Mouse (Mus musculus): ENCODE results near the gene Trhr2. TPM values are rescaled to one million over a fixed set of nuclear protein-coding genes. Genes with fewer than 3 reads are reported as not detected.
A peak's percentile ranks its signal among the peaks of the same experiment; 100 is the strongest.

Gene Trhr2
- polyA plus RNA-seq, 1 experiment from 2014 or later, result not detected

- ATAC-seq (replicated peaks; ENCODE audit: low FRiP score, low read depth) (no peak), DNase-seq (ENCODE audit: low spot score) (no peak)
- H3K27me3 ChIP-seq (ENCODE audit: insufficient read depth, low read length), result no peaks in the 10 kb centered on the region
Observed at GRCm38 (mm10) chr8:122347811-122348552, 12.6 kb downstream of the Trhr2 start.

GRCm38 (mm10) chr8:122345181-122346095 lies 15.1 kb downstream of the Trhr2 start:
- no peak for DNase-seq (ENCODE audit: low spot score)
- Histone ChIP-seq H3K36me3 (ENCODE audit: insufficient read depth, low read length) (no peaks in the 10 kb centered on the region), H3K9me3 (replicated peaks; ENCODE audit: low read length) (no peaks in the 10 kb centered on the region), H3K4me1 (replicated peaks; ENCODE audit: insufficient read depth, low read length) (peaks cover 17% of the 10 kb centered on the region; the same call in 1 of the 2 replicates), H3K4me2 (ENCODE audit: low read length) (no peak overlapping the region), H3K4me3 (replicated peaks; ENCODE audit: low read depth, low read length) (no peak overlapping the region), H3K9ac (ENCODE audit: low read depth, low read length) (no peak overlapping the region), H3K27ac (no peak overlapping the region), H3K27me3 (ENCODE audit: insufficient read depth, low read length) (no peaks in the 10 kb centered on the region)
- no peak for ATAC-seq (replicated peaks; ENCODE audit: low FRiP score, low read depth)
- TF ChIP-seq CTCF (IDR thresholded peaks at IDR 0.05; ENCODE audit: low read depth), result no peak
- WGBS, result 53% methylated on average over 12 of the region's 12 CpGs

More at GRCm38 (mm10) chr8:122347811-122348552, 12.6 kb downstream of the Trhr2 start:
- H3K27ac ChIP-seq, result no peak overlapping the region
- H3K9me3 ChIP-seq (replicated peaks; ENCODE audit: low read length), result no peaks in the 10 kb centered on the region
- no peak overlapping the region for H3K4me3 ChIP-seq (replicated peaks; ENCODE audit: low read depth, low read length)
- H3K4me1 ChIP-seq (replicated peaks; ENCODE audit: insufficient read depth, low read length), result peaks cover 7% of the 10 kb centered on the region; the same call in 1 of the 2 replicates
- H3K4me2 ChIP-seq (ENCODE audit: low read length), result no peak overlapping the region
- 71% methylated on average over 5 of the region's 5 CpGs for WGBS
- H3K36me3 ChIP-seq (ENCODE audit: insufficient read depth, low read length), result no peaks in the 10 kb centered on the region
- no peak for TF ChIP-seq CTCF (IDR thresholded peaks at IDR 0.05; ENCODE audit: low read depth)
- no peak overlapping the region for H3K9ac ChIP-seq (ENCODE audit: low read depth, low read length)

- Histone ChIP-seq H3K9ac (ENCODE audit: low read depth, low read length) (no peak overlapping the region), H3K36me3 (ENCODE audit: insufficient read depth, low read length) (0 out of 2 replicates have a peak, but pooled peaks cover 4% of the 10 kb centered on the region), H3K4me3 (replicated peaks; ENCODE audit: low read depth, low read length) (no peak overlapping the region), H3K27ac (no peak overlapping the region), H3K27me3 (ENCODE audit: insufficient read depth, low read length) (no peaks in the 10 kb centered on the region), H3K4me1 (replicated peaks; ENCODE audit: insufficient read depth, low read length) (peaks cover 17% of the 10 kb centered on the region; the same call in 1 of the 2 replicates), H3K9me3 (replicated peaks; ENCODE audit: low read length) (no peaks in the 10 kb centered on the region), H3K4me2 (ENCODE audit: low read length) (no peak overlapping the region; the same call in 1 of the 2 replicates)
- WGBS, result 6% methylated on average over 2 of the region's 5 CpGs
- DNase-seq (ENCODE audit: low spot score) (no peak), ATAC-seq (replicated peaks; ENCODE audit: low FRiP score, low read depth) (peak; percentile 53)
- TF ChIP-seq CTCF (IDR thresholded peaks at IDR 0.05; ENCODE audit: low read depth), result no peak
Observed at GRCm38 (mm10) chr8:122344219-122344618, 16.3 kb downstream of the Trhr2 start.

- H3K36me3 ChIP-seq (ENCODE audit: insufficient read depth, low read length), result 0 out of 2 replicates have a peak, but pooled peaks cover 5% of the 10 kb centered on the region
- peak overlapping the region; percentile 30 for H3K4me3 ChIP-seq (replicated peaks; ENCODE audit: low read depth, low read length)
- no peak for TF ChIP-seq CTCF (IDR thresholded peaks at IDR 0.05; ENCODE audit: low read depth)
- ATAC-seq (replicated peaks; ENCODE audit: low FRiP score, low read depth) (no peak), DNase-seq (ENCODE audit: low spot score) (peak; percentile 59)
- no peaks in the 10 kb centered on the region for H3K9me3 ChIP-seq (replicated peaks; ENCODE audit: low read length)
- H3K4me2 ChIP-seq (ENCODE audit: low read length), result peak overlapping the region; percentile 57
- 0% methylated on average over 14 of the region's 14 CpGs for WGBS
- H3K4me1 ChIP-seq (replicated peaks; ENCODE audit: insufficient read depth, low read length), result peaks cover 17% of the 10 kb centered on the region; the same call in 1 of the 2 replicates
- H3K27me3 ChIP-seq (ENCODE audit: insufficient read depth, low read length), result no peaks in the 10 kb centered on the region
- peak overlapping the region; percentile 36; the same call in 1 of the 2 replicates for H3K9ac ChIP-seq (ENCODE audit: low read depth, low read length)
- H3K27ac ChIP-seq, result no peak overlapping the region
Observed at GRCm38 (mm10) chr8:122343758-122344157, 16.8 kb downstream of the Trhr2 start.

GRCm38 (mm10) chr8:122343341-122343740 lies 17.2 kb downstream of the Trhr2 start:
- WGBS, result 6% methylated on average over 11 of the region's 11 CpGs
- 0 out of 2 replicates have a peak overlapping the region, but pooled peaks have one; percentile 13 for H3K27ac ChIP-seq
- peak overlapping the region; percentile 30 for H3K4me3 ChIP-seq (replicated peaks; ENCODE audit: low read depth, low read length)
- TF ChIP-seq CTCF (IDR thresholded peaks at IDR 0.05; ENCODE audit: low read depth), result no peak
- DNase-seq (ENCODE audit: low spot score) (no peak), ATAC-seq (replicated peaks; ENCODE audit: low FRiP score, low read depth) (no peak)
- peak overlapping the region; percentile 57 for H3K4me2 ChIP-seq (ENCODE audit: low read length)
- 0 out of 2 replicates have a peak, but pooled peaks cover 5% of the 10 kb centered on the region for H3K36me3 ChIP-seq (ENCODE audit: insufficient read depth, low read length)
- H3K9me3 ChIP-seq (replicated peaks; ENCODE audit: low read length), result no peaks in the 10 kb centered on the region
- H3K27me3 ChIP-seq (ENCODE audit: insufficient read depth, low read length), result no peaks in the 10 kb centered on the region
- peaks cover 17% of the 10 kb centered on the region; the same call in 1 of the 2 replicates for H3K4me1 ChIP-seq (replicated peaks; ENCODE audit: insufficient read depth, low read length)
- H3K9ac ChIP-seq (ENCODE audit: low read depth, low read length), result no peak overlapping the region

GRCm38 (mm10) chr8:122342806-122343209 lies 17.7 kb downstream of the Trhr2 start:
- 0 out of 2 replicates have a peak overlapping the region, but pooled peaks have one; percentile 13 for H3K27ac ChIP-seq
- H3K27me3 ChIP-seq (ENCODE audit: insufficient read depth, low read length), result no peaks in the 10 kb centered on the region
- DNase-seq (ENCODE audit: low spot score) (peak; percentile 74), ATAC-seq (replicated peaks; ENCODE audit: low FRiP score, low read depth) (no peak)
- no peaks in the 10 kb centered on the region for H3K9me3 ChIP-seq (replicated peaks; ENCODE audit: low read length)
- WGBS, result under 1% methylated on average over 9 of the region's 9 CpGs
- peaks cover 17% of the 10 kb centered on the region; the same call in 1 of the 2 replicates for H3K4me1 ChIP-seq (replicated peaks; ENCODE audit: insufficient read depth, low read length)
- H3K4me3 ChIP-seq (replicated peaks; ENCODE audit: low read depth, low read length), result 0 out of 2 replicates have a peak overlapping the region, but pooled peaks have one; percentile 30
- TF ChIP-seq CTCF (IDR thresholded peaks at IDR 0.05; ENCODE audit: low read depth), result no peak
- no peak overlapping the region; the same call in 1 of the 2 replicates for H3K9ac ChIP-seq (ENCODE audit: low read depth, low read length)
- H3K36me3 ChIP-seq (ENCODE audit: insufficient read depth, low read length), result 0 out of 2 replicates have a peak, but pooled peaks cover 5% of the 10 kb centered on the region
- H3K4me2 ChIP-seq (ENCODE audit: low read length), result peak overlapping the region; percentile 57
